Mouse (Mus musculus): ENCODE data around the gene Ubp1.
"Not testable (repeated sequence)": the region's sequence is repeated elsewhere in the genome, so short reads cannot be mapped to it uniquely, and the experiment has no call there.

The Ubp1 gene

GRCm38 (mm10) chr9:113930534-113931374 lies at the start of gene Ubp1:
Gene Ubp1 (plus strand): TSS chr9:113930934.
- DNase-seq (ENCODE audit: low read depth), result peak; percentile 97

- no peak for DNase-seq (ENCODE audit: low read depth)
Observed at GRCm38 (mm10) chr9:113894903-113895302, 35.8 kb upstream of the Ubp1 start.

GRCm38 (mm10) chr9:113903136-113903535 lies 27.6 kb upstream of the Ubp1 start:
- no peak for DNase-seq (ENCODE audit: low read depth)

- not testable (repeated sequence) for DNase-seq (ENCODE audit: low read depth)
Observed at GRCm38 (mm10) chr9:113904315-113904714, 26.4 kb upstream of the Ubp1 start.

GRCm38 (mm10) chr9:113915789-113916188 lies 14.9 kb upstream of the Ubp1 start:
- DNase-seq (ENCODE audit: low read depth), result no peak

- no peak for DNase-seq (ENCODE audit: low read depth)
Observed at GRCm38 (mm10) chr9:113922677-113923076, 8.1 kb upstream of the Ubp1 start.

- no peak for DNase-seq (ENCODE audit: low read depth)
Observed at GRCm38 (mm10) chr9:113924883-113925282, 5.9 kb upstream of the Ubp1 start.

- DNase-seq (ENCODE audit: low read depth), result no peak
Observed at GRCm38 (mm10) chr9:113928591-113928990, 2.1 kb upstream of the Ubp1 start.

- DNase-seq (ENCODE audit: low read depth), result no peak
Observed at GRCm38 (mm10) chr9:113929676-113930075, 1.1 kb upstream of the Ubp1 start.

- peak; percentile 48 for DNase-seq (ENCODE audit: low read depth)
Observed at GRCm38 (mm10) chr9:113931375-113932099, 803 bp downstream of the Ubp1 start.

- no peak for DNase-seq (ENCODE audit: low read depth)
Observed at GRCm38 (mm10) chr9:113932100-113932470, 1.4 kb downstream of the Ubp1 start.

- no peak for DNase-seq (ENCODE audit: low read depth)
Observed at GRCm38 (mm10) chr9:113932501-113932900, 1.8 kb downstream of the Ubp1 start.

GRCm38 (mm10) chr9:113935638-113936037 lies 4.9 kb downstream of the Ubp1 start:
- no peak for DNase-seq (ENCODE audit: low read depth)

- DNase-seq (ENCODE audit: low read depth), result no peak
Observed at GRCm38 (mm10) chr9:113939063-113939850, 8.5 kb downstream of the Ubp1 start.

- no peak for DNase-seq (ENCODE audit: low read depth)
Observed at GRCm38 (mm10) chr9:113941103-113941805, 10.5 kb downstream of the Ubp1 start.

- no peak for DNase-seq (ENCODE audit: low read depth)
Observed at GRCm38 (mm10) chr9:113943372-113943771, 12.6 kb downstream of the Ubp1 start.

GRCm38 (mm10) chr9:113947216-113947615 lies 16.5 kb downstream of the Ubp1 start:
- DNase-seq (ENCODE audit: low read depth), result no peak

GRCm38 (mm10) chr9:113957777-113958176 lies 27.0 kb downstream of the Ubp1 start:
- DNase-seq (ENCODE audit: low read depth), result no peak

- no peak for DNase-seq (ENCODE audit: low read depth)
Observed at GRCm38 (mm10) chr9:113963718-113964117, 33.0 kb downstream of the Ubp1 start.

GRCm38 (mm10) chr9:113964415-113964814 lies 33.7 kb downstream of the Ubp1 start:
- no peak for DNase-seq (ENCODE audit: low read depth)

- DNase-seq (ENCODE audit: low read depth), result no peak
Observed at GRCm38 (mm10) chr9:113966838-113967237, 36.1 kb downstream of the Ubp1 start.

GRCm38 (mm10) chr9:113968967-113969366 lies 38.2 kb downstream of the Ubp1 start:
- no peak for DNase-seq (ENCODE audit: low read depth)
